Mouse (Mus musculus) spleen, adult 2 months (tissue): ENCODE data around the gene Lrrc75a.

Experiments used
- CTCF ChIP-seq: fragments of 200-500 bp; IDR thresholded peaks from 2 replicates; pipeline ENCODE4 v1.5.1; 2011; ENCODE audit warnings: mild to moderate bottlenecking, inconsistent platforms; ENCODE audit not compliant: insufficient read depth, insufficient read length, insufficient replicate concordance; ENCODE audit errors: extremely low read depth
- POLR2A ChIP-seq: fragments of 200-500 bp; IDR thresholded peaks from 2 replicates; pipeline ENCODE4 v1.6.1; 2011; ENCODE audit warnings: low read depth, low read length, inconsistent platforms

DNA sequence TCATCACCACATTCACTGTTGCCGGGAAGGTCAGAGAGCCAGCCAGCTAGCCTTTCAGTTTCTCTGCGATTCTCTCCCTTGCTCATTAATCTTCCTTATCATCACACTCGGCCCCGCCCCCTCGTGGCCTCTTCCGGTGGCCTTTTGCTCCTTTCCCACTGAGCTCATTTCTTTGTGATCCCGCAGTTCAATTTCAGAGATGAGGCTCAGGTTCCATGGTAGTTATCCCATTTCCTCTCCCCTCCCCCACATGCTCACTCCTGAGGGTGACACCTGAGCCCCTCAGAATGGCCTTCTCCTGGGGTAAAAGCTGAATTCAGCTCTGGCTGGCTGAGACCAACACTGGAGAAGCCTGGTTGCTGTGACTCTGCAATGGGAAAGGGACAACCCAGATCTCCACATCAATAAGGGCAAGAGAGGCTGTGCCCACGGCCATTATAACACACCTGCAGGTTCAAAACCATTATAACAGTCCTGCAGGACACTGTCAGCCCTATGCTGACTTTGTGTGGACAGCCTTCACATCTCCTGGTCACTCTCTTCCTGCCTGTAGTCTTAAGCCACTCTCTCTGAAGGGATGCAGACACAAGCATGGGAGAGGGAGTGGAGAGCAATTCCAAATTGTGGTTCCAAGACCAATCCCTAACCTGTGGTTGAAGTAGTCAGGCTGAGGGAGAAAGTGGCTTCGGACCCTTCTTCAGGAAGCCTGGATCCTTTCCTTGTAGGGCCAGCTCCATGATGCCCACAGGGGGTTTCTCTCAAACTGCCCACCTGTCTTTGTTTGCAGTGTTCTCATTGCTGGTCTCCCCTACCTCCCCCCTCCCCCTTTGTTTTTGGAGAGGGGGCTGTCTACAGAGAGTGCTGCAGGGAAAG is 18.7 kb downstream of the Lrrc75a start:
- TF ChIP-seq CTCF (no peak), POLR2A (no peak)
